19 mouse cellular contexts compared by ENCODE assay signal in genomic region chr9:83964376-83964775, GRCm38 (mm10). TPM values are rescaled to one million over a fixed set of nuclear protein-coding genes. Genes with fewer than 3 reads are reported as not detected.
A peak's percentile ranks its signal among the peaks of the same experiment; 100 is the strongest.
DNase-seq lines count a peak whose midpoint lies in the region; ATAC-seq lines count a peak whose summit lies in the region.
"Had no signal": no experiment of that assay in that cellular context is flagged by ENCODE, and none has a peak within 500 bp of the region (broad histone marks: within the 10 kb centered on the region; RNA-seq: fewer than 3 reads in every experiment).

No protein-coding gene starts in this region.

- no peak overlapping the region for H3K4me3 ChIP-seq in heart, embryonic 14.5 days (ENCODE audit: control insufficient read depth in 1 of 2, insufficient read depth in 1 of 2, low read depth in 1 of 2, low read length in 2 of 2)
- no peak overlapping the region for H3K4me3 ChIP-seq in hindbrain, embryonic 13.5 days
- H3K4me3 ChIP-seq: hindbrain, embryonic 12.5 days; kidney, embryonic 15.5 days; limb, embryonic 13.5 days had no signal

- peak; percentile 93 for DNase-seq in heart, adult 11 months
- no peak for DNase-seq in heart, postnatal 25 days (ENCODE audit: low spot score)
- DNase-seq in lung, postnatal 14 days = peak; percentile 6
- DNase-seq in lung, postnatal 25 days (ENCODE audit: low spot score) = no peak
- DNase-seq in heart, postnatal 4 days = peak; percentile 48
- no peak for DNase-seq in layer of hippocampus, adult 8-10 months (ENCODE audit: low spot score in 2 of 2)
- DNase-seq: adrenal gland, postnatal 36 days; cerebellum, adult 9-10 months; kidney, adult 11 months; kidney, postnatal 36 days; midbrain, embryonic 14.5 days; right cerebral cortex, postnatal 4 days; thymus, postnatal 25 days had no signal

- intact Hi-C loops in heart, postnatal 25 days (cut with DNase I) = no loop called here

- no peaks in the 10 kb centered on the region for H3K9me3 ChIP-seq in heart, embryonic 14.5 days (ENCODE audit: control insufficient read depth, low read length)
- H3K9me3 ChIP-seq in hindbrain, embryonic 13.5 days = no peaks in the 10 kb centered on the region
- H3K9me3 ChIP-seq: hindbrain, embryonic 12.5 days; kidney, embryonic 15.5 days; limb, embryonic 13.5 days had no signal

- H3K4me1 ChIP-seq in heart, embryonic 14.5 days (ENCODE audit: control insufficient read depth in 2 of 2, insufficient read depth in 2 of 2, low read length in 2 of 2) = peaks cover 7 to 21% of the 10 kb centered on the region in 2 experiments
- peaks cover 9% of the 10 kb centered on the region for H3K4me1 ChIP-seq in hindbrain, embryonic 13.5 days (replicated peaks)

- ATAC-seq in heart, embryonic 14.5 days (ENCODE audit: insufficient number of reproducible peaks, insufficient read depth, low FRiP score, low read depth) = peak; percentile 62; the same call in 1 of the 2 replicates
- no peak for ATAC-seq in hindbrain, embryonic 13.5 days (ENCODE audit: low FRiP score)

- peak overlapping the region; percentile 15 to 35; a peak in 2 of 4 replicates for H3K27ac ChIP-seq in heart, embryonic 14.5 days (replicated peaks in 1 of 2; ENCODE audit: control insufficient read depth in 1 of 2, insufficient read depth in 1 of 2, low read depth in 2 of 2, low read length in 2 of 2)
- no peak overlapping the region for H3K27ac ChIP-seq in hindbrain, embryonic 13.5 days
- H3K27ac ChIP-seq: hindbrain, embryonic 12.5 days; kidney, embryonic 15.5 days; limb, embryonic 13.5 days; liver, embryonic 14.5 days had no signal

- no peak overlapping the region for H3K4me2 ChIP-seq in heart, embryonic 14.5 days (ENCODE audit: low read length)
- H3K4me2 ChIP-seq in hindbrain, embryonic 13.5 days = no peak overlapping the region
- H3K4me2 ChIP-seq: hindbrain, embryonic 12.5 days; kidney, embryonic 15.5 days; limb, embryonic 13.5 days had no signal

- H3K9ac ChIP-seq in heart, embryonic 14.5 days (ENCODE audit: low read length) = no peak overlapping the region
- no peak overlapping the region for H3K9ac ChIP-seq in hindbrain, embryonic 13.5 days
- H3K9ac ChIP-seq: hindbrain, embryonic 12.5 days; kidney, embryonic 15.5 days; limb, embryonic 13.5 days; liver, embryonic 14.5 days had no signal

- H3K27me3 ChIP-seq in heart, embryonic 14.5 days (ENCODE audit: control insufficient read depth, insufficient read depth, low read length) = no peaks in the 10 kb centered on the region
- no peaks in the 10 kb centered on the region for H3K27me3 ChIP-seq in hindbrain, embryonic 13.5 days
- H3K27me3 ChIP-seq: hindbrain, embryonic 12.5 days; kidney, embryonic 15.5 days; limb, embryonic 13.5 days had no signal

- no peaks in the 10 kb centered on the region for H3K36me3 ChIP-seq in heart, embryonic 14.5 days (ENCODE audit: control insufficient read depth, insufficient read depth, low read length)
- H3K36me3 ChIP-seq in hindbrain, embryonic 13.5 days = no peaks in the 10 kb centered on the region
- H3K36me3 ChIP-seq: hindbrain, embryonic 12.5 days; kidney, embryonic 15.5 days had no signal

- 35% methylated on average over 4 of the region's 4 CpGs for WGBS in heart, embryonic 14.5 days
- WGBS in hindbrain, embryonic 13.5 days = 96% methylated on average over 4 of the region's 4 CpGs

RNA-seq across cellular contexts. Expression of gene Bckdhb, which starts 39.4 kb away (rescaled TPM):
- 100 to 1,000 TPM in 1 of 2 experiments, 10 to 100 TPM in 1; 92.4 to 100 TPM for total RNA-seq in heart, postnatal 25 days (2021)
- 52.8 and 56.4 TPM in 2 replicates for polyA plus RNA-seq in heart, embryonic 14.5 days (2014; fragmentation: Nextera tagmentation; extraction: Ambion mirVana)
- total RNA-seq in heart, postnatal 4 days (2021) = 10 to 100 TPM; 38.1 to 39.1 TPM
- total RNA-seq in layer of hippocampus, adult 8-10 months (2022) = 10 to 100 TPM; 38.7 to 43.0 (median 41.5) TPM
- polyA plus RNA-seq in hindbrain, embryonic 13.5 days (2015; fragmentation: Nextera tagmentation; extraction: Ambion mirVana) = 27.2 and 32.5 TPM in 2 replicates

Comparison
In these comparisons a context has a peak if more than half of its experiments do, and no peak if none do; other contexts are left out.
1. DNase-seq: peak in heart, adult 11 months (single experiment), lung, postnatal 14 days (single experiment) and heart, postnatal 4 days (single experiment); none in heart, postnatal 25 days (single experiment), lung, postnatal 25 days (single experiment) and layer of hippocampus, adult 8-10 months (0 of 2).